Mouse (Mus musculus): ENCODE data around the gene Srl.
"Not testable (repeated sequence)": the region's sequence is repeated elsewhere in the genome, so short reads cannot be mapped to it uniquely, and the experiment has no call there.

Srl gene

DNA sequence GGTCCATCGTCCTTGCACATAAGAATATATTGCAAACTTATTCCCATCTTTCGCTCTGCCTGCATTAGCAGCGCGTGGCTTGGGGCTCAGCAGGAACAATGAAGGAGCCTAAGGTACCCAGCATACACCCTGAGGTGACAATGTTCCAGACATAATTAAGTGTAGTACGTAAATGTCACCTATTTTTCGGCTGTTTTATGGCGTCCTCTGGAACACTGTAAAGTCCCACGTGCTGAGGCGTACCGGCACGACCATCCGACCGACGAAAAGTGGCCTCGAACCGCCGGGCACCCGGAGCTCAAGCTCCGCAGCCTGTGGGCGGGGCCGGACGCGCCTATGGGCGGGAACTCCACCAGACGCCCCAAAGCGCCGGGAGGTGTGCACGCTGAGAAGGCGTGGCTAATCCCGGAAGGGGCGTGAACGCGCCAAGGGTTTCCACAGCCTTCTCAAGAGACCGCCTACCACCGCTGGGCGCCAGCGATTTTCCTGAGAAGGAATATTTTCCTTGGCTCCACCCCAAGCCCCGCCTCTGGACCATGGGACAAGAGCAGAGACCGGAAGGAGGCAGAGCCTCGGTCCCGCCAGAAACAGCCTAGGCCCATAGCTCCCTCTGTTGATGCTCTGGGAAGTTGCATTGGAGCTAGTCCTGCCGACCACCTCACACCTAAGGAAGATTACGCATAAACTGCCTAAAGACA lies at the start of gene Srl:
Gene Srl (minus strand): TSS at position 316 of the 698 bp plus-strand sequence.
- peak; percentile 99 for DNase-seq (ENCODE audit: low spot score)

GRCm38 (mm10) chr16:4590236-4590635 lies 48.6 kb upstream of the Srl start:
- no peak for DNase-seq (ENCODE audit: low spot score)

DNA sequence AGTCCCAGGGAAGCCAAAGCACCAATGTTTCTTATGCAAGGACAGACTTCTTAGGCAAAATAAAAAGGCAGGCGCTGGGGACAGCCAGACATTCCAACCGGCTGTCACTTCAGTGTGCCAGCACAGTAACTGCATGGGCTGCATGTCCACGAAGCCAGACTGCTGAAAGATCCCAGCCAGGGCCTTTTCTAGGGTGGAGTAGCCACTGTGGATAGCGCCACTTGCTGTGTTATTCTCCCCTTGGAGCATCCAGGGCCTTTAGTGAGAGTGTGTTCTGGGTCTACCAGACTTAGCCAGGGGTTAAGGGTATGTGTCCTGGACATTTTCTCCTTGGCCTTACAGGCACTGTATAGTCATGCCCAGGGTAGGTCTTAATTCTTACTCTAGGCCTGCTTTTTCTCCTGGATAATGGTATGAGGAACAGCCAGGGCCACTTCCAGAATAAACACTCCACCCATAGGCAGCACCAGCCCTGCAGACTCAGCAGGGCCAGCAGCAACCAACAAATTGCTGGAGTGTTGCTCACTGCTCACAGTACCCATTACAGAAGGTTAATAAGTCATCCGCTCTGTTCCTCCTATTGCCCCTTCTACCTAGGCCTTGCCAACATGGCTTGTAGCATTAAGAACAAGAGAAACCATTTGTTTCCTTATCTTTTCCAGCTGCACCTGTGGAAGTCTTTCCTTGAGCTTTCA lies 46.0 kb upstream of the Srl start:
- no peak for DNase-seq (ENCODE audit: low spot score)

DNA sequence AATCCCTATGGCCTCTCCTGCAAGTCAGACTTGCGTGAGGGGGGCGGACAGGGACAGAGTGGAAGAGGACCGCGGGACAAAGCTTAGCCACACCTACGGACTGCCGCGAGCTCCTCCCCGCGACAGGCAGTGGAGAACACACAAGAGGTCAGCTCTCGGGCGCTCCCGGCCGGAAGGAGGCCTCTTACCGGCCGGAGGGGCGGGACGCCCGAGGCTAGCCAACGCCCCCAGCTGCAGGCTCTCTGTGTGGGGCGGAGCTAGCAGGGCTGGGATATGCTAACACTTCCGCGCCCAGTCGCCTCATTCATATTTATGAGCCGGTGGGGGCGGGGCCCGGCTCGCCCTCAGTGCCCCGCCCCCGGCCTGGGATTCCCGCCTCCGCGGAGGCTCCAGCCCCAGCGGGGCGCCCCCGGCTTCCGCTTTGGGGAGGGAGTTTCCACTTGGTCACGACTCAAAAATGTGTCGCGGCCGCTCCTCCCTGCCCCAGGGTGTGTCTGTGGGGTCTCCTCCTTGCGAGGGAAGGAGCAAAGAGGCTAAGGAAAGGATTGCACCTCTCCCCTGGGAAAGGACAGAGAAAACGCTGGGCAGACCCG lies 45.0 kb upstream of the Srl start:
- peak; percentile 98 for DNase-seq (ENCODE audit: low spot score)

- no peak for DNase-seq (ENCODE audit: low spot score)
Measured at GRCm38 (mm10) chr16:4585642-4586530, 44.3 kb upstream of the Srl start.

GRCm38 (mm10) chr16:4584438-4584837 lies 42.8 kb upstream of the Srl start:
- no peak for DNase-seq (ENCODE audit: low spot score)

DNA sequence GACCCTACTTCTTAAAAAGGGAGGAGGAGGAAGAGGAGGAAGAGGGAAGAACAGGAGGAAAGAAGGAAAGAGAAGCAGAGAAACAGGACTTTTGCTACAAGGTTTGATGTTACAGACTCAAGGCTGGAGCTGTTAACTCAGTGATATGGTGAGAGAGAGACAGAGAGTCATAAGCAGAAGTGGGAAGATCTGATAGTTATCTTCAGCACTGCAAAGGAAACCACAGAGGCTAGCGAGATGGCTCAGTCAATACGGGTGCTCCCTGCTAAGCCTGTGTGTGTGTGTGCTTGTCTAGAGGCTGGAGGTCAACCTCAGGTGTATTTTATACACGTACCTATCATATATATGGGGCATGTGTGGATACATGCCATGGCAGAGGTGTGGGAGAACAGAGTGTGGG lies 42.2 kb upstream of the Srl start:
- DNase-seq (ENCODE audit: low spot score): no peak

DNA sequence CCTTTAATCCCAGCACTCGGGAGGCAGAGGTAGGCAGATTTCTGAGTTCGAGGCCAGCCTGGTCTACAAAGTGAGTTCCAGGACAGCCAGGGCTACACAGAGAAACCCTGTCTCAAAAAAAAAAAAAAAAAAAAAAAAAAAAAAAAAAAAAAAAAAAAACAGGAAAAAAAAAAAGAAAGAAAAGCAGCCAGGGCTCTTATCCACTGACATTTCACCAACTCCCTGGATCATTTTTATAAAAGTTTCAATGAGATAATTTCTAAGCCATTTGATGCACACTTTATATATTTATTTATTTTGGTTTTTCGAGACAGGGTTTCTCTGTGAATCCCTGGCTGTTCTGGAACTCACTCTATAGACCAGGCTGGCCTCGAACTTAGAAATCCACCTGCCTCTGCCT lies 39.6 kb upstream of the Srl start:
- DNase-seq (ENCODE audit: low spot score): not testable (repeated sequence)

DNA sequence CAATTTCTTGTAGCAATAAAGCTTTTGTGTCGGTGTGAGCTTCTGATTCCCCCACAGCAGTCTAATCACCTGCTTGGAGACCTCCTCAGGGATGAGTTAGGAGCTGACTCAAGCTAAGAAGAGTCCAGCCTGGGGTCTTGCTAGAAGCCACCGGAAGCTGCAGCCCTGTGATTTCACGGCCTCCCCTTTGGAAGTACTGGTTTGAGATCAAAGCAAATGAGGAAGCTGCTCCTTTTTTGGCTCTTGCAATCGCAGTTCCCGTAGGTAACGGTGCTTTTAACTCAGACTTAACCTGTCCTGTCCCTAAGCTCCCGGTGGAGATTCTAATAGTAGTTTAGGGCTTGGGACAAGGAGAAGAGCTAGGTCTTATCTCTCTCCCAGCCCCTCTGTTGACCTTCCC lies 37.0 kb upstream of the Srl start:
- no peak for DNase-seq (ENCODE audit: low spot score)

DNA sequence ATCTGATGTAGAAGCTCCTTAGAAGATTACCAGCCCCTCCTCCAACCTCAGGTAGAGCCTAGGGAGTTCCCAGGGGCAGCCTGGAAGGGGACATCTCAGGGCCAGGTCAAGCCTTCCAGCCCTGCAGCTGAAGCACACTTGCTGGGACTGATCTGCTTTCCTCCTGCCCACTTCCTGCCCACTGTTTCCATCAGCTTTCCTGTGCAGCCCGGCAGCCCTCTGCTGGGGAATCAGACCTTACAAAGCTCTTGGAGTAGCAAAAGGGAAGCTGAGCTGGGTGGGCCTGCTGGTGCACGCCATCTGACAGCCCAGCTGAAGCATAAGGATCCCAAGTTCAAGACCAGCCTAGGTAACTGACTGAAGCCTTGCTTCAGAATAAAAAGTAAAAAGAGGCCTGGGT lies 35.3 kb upstream of the Srl start:
- DNase-seq (ENCODE audit: low spot score): no peak

DNA sequence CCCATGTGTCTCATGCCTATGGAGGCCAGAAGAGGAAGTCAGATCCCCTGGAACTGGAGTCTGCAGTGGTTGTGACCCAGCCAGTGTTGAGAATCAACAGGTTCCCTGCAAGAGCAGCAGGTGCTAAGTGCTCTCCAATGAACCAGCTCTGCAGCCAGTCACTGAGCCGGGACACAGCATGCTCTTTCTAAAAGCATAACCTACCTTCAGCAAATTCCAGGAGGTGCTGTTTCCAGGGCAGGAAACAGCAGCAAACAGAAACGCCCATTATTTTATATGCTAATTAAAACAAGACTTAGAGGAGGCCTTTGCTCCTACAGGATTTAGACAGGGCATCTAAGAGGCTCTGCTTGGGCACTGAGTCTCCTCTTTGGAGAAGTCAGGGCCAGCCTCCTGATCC lies 34.4 kb upstream of the Srl start:
- no peak for DNase-seq (ENCODE audit: low spot score)

- DNase-seq (ENCODE audit: low spot score): no peak
Measured at GRCm38 (mm10) chr16:4570737-4571136, 29.1 kb upstream of the Srl start.

DNA sequence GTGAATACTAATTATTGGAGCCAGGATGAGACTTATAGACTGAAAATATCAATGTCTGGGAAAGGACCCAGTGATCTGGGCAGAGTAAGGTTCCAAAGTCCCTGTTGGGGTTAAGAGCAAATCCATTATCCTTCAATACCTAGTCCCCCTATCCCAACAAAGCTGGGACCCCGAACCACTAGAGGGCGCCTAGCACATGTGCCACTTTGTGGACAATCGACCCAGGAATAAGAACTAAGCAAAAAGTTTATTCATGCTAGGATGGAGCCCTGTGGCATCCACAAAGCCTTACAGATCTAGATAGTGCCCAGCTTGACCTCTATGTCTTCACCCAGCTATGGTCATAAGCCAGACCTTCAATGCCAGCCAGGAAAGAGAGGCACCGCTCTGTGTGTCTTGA lies 26.3 kb upstream of the Srl start:
- peak; percentile 72 for DNase-seq (ENCODE audit: low spot score)

DNA sequence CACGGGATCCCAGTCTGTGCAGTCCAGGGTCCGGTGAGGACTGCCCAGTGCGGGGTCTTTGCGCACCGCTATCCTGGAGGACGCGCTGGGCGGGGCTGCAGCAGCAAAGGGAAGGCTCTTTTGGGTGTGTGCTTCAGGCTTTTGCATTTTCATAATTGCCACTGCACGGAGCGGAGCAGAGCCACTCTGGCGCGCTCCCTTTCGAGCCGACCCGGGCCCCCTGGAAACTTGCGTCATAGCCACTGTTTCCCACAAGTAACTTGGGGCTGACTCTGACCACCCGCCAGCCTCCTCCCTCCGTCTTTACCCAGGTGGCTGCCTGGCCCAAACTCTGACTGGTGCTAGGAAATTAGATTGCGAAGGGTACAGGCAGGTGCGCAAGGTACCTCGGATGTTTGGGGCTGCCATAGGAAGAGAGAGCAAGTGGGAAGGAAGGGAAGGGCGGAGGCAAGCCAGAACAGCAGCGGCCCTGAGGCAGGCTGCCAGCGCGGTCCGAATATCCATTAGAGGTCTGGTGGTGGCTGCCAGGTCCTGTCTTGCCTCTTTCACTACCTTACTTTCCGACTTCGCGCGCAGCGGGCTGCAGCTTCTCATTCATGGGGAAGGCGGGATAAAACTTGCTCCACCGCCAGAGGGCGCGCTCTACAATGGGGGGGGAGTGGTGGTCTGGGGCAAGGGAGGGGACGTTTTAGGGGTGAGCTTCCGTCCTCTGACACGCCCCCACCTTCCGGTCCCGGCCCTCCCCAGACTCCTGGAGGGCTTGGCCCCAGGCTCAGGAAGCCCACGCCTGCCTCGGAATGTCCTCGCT lies 18.7 kb upstream of the Srl start:
- peak; percentile 60 for DNase-seq (ENCODE audit: low spot score)

- DNase-seq (ENCODE audit: low spot score): peak; percentile 96
Measured at GRCm38 (mm10) chr16:4559715-4560144, 18.1 kb upstream of the Srl start, which contains the start of gene Tfap4. Gene Tfap4 (minus strand): TSS chr16:4559854.

DNA sequence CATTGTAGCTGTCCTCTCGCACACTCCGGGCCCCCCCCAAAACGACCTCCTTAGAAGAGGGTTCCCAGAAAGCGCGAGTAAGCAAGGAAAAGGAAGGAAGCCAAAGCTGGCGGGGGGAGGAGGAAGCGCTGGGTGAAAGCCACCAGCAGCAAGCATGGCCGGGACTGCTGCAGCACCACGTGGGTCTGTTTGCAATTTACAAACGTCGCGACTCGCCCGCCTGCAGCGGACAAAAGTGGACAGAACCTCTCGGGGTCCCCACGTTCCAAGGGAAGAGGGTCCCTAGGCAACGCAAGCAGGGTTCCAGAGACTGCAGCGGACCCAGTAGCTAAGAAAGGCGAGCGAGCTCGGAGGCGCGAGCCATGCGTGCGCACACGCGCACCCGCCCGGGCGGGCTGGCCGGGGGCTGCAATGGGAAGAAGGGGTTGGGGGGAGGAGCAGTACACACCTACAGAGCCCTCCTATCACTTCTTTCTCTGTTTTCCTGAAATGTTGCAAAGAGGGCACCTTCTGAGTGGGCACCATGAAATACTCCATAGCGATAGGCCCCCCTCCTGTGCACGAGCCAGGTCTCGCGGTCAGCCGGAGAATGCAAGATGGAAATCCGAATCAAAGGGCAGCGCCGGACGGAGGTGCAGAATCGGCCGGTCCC lies 17.5 kb upstream of the Srl start:
- DNase-seq (ENCODE audit: low spot score): peak; percentile 84

DNA sequence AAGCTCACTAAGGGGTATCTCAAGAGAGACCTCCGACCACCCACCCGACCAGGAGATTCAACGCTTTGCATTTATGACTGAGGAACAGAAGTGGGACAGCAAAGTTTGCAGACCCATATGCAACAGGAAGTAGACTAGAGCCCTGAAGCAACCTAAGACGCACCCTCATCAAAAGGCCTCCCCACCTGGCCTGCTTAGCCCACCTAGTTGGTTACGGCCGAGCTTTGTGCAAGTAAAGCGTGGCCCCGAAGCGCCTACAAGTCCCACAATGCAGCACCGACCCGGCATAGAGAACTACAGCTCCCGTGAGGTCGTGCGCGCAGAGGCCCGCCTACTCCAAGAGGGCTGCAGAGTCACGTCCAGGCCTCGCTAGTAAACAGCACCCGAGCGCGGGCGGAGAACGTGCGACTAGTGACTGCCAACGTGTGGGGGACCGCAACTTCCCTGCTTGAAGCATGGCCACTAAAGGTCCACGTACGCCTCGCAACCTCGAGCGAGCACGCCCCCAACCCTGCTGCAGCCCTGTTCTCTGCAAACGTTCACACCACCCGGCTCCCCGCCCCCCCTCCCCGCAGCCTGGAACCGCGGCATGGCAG lies 16.9 kb upstream of the Srl start:
- DNase-seq (ENCODE audit: low spot score): peak; percentile 95

GRCm38 (mm10) chr16:4557949-4558348 lies 16.3 kb upstream of the Srl start:
- DNase-seq (ENCODE audit: low spot score): peak; percentile 57

DNA sequence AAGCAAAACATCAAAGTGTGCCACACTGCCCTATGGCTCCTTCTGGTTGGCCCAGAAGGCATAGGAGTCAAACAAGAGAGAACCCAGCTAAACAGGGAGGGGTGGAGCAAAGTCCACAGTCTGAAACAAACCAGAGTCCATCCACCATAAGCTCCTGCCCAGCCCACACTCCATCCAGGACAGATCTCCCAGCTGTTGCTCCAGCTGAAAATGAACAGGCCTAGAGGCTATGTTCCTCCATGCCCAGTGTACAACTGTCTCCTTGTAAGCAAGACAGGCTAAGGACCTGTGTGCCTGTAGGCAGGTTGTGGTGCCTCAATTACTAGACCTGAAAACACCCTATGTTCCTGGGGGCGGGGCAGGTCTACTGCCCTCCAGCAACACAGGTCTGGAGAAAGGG lies 15.5 kb upstream of the Srl start:
- peak; percentile 78 for DNase-seq (ENCODE audit: low spot score)

DNA sequence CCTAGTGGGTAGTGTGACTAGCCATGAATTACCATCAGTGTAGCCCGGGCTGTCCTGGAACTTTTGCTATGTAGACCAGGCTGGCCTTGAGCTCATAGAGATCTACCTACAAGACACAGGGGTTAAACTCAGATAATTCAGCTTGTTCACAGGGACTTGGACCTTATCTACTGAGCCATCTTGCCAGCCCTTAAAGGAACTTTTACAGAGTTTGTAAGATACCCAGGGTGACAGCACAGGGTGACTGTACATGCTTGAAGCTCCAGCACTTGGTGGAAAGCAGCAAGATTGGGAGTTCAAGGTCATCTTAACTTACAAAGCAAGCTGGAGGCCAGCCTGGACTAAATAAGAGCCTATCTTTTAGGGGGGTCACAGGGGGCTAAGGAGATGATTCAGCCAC lies 13.9 kb upstream of the Srl start:
- no peak for DNase-seq (ENCODE audit: low spot score)

All from yolk sac, embryonic 10.5 days (tissue).